Mouse (Mus musculus): Measurements from ENCODE around the gene Arih2. TPM values are rescaled to one million over a fixed set of nuclear protein-coding genes. Genes with fewer than 3 reads are reported as not detected.

Arih2 gene
- total RNA-seq, 1 experiment from 2014 or later: 169 TPM

DNA sequence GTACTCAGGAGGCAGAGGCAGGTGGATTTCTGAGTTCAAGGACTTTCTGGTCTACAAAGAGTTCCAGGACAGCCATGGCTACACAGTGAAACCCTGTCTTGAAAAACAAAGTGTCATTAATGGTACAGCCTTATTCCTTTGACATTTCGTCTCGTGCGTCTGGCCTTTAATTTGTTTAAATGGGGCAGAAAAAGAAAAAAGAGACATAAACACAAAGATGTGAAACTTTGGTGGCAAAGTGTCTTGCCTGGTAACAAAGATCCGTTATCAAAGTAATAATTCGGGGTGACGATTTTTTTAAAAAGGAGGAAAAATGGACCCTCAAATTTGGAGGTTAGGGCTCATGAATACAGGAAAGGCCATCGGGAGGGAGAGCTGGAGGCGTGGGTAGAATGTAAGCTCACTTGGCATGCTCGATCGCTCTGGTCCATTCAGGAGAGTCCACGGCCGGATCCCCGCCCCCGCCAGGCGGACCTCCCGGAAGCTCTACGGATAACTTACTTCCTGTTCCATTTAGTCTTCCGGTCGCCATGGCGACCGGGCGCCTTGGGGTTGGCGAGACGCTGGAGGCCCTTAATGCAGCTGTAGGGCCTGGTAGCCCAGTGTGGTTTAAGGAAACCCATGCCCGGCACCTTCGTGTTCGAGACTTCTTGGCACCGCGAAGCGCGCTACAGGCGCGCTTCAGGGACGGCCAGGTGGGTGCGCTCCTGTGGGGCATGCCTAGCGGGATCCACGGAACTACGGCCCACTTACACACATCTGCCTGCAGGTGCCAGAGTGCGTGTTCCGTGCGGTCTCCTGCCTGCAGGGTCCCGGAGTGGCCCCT lies 79.6 kb downstream of the Arih2 start, which contains the start of gene Dalrd3:
Dalrd3 (plus strand) TSS at position 506 of the 826 bp plus-strand sequence.
- ATAC-seq (replicated peaks; ENCODE audit: insufficient number of reproducible peaks, low FRiP score, low TSS enrichment, poor library complexity, severe bottlenecking): peak; percentile 46

DNA sequence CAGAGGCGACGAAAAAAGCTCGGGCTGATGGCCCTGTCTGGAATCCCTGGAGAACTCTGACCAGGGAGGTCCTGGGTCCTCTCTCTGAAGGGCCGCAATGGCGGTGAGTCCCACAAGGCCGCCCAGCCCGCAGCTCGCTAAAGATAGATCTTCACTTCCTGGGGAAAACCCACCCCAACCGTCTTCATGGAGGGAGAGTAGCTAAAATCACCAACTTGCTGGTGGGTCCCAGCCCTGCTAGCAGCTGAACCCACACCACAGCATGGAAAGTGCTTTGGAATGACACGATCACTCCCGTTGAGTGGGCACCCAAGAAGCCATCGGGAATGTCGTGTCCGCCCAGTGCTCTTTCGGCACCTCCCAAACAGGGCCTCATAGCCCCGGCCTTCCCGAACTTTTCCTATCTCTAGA lies 80.7 kb downstream of the Arih2 start:
- no peak for ATAC-seq (replicated peaks; ENCODE audit: insufficient number of reproducible peaks, low FRiP score, low TSS enrichment, poor library complexity, severe bottlenecking)

DNA sequence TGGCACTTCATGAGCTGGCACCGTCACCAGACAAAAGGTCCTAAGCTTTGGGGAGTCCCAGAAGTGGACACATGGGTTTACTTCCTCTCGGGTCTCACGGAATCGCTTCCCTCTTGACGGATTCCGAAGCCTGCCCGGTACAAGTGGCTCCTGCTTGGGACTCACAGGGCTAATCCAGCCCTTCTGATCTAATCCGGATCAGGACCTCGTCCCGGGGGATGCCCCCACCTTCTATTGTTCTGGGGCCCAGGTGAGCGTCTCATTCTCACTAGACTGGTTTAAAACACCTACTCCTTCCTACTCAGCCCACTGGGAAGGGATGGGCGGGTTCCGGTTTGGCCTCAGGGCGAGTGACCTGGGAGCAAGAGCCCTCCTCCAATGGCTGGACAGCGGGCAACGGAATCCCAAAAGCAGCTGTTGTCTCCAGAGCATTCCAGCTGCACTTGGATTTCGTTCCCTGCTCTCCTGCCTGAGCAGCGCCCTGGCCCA lies 81.2 kb downstream of the Arih2 start:
- ATAC-seq (replicated peaks; ENCODE audit: insufficient number of reproducible peaks, low FRiP score, low TSS enrichment, poor library complexity, severe bottlenecking): no peak

DNA sequence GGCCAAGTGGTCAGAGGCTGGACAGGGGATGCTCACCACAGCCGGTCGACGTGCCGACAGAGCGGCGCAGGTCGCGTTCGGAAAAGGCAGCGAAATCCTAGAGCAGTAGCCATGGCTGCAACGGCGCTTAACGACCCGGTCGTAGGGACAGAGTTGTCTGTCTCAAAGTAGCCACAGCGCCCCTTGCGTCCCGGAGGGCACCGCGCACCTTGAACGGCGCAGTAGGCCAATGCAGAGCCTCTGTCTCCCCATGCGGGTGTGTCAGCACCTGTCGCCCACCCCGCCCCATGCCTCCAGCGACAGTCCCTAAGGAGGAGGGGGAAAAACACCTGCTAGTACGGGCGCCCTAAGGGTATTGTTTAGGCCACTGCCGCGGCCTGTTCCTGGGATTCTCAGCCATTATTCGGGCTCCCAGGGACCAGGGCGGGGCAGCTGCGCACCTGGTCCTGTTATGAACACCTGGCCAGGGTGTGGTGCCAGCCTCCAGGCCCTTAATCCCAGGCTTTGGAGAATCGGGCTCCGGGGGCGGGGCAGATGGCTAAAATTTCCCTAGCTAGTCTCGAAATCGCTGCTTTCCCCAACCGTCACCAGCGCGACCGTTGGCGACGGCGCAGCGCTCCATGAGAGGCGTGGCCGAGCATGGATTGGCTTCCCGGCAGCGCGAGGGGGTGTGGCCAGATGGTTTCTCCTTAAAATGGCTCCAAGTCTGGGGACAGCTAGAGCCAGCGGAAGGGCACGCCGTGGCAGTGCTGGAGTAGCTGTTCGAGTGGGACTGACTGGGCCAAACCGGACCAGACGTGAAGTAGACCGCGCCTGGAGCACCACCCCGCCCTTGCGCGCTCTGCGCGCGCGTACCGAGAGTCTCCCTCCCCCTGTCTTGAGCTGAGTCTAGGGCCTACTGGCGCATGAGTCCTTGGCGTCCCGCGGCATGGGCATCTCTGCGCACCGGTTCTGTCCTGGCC lies 82.1 kb downstream of the Arih2 start, which contains the start of gene Ndufaf3:
Ndufaf3 (minus strand) TSS at position 620 of the 962 bp plus-strand sequence.
- peak; percentile 68 for ATAC-seq (replicated peaks; ENCODE audit: insufficient number of reproducible peaks, low FRiP score, low TSS enrichment, poor library complexity, severe bottlenecking)

DNA sequence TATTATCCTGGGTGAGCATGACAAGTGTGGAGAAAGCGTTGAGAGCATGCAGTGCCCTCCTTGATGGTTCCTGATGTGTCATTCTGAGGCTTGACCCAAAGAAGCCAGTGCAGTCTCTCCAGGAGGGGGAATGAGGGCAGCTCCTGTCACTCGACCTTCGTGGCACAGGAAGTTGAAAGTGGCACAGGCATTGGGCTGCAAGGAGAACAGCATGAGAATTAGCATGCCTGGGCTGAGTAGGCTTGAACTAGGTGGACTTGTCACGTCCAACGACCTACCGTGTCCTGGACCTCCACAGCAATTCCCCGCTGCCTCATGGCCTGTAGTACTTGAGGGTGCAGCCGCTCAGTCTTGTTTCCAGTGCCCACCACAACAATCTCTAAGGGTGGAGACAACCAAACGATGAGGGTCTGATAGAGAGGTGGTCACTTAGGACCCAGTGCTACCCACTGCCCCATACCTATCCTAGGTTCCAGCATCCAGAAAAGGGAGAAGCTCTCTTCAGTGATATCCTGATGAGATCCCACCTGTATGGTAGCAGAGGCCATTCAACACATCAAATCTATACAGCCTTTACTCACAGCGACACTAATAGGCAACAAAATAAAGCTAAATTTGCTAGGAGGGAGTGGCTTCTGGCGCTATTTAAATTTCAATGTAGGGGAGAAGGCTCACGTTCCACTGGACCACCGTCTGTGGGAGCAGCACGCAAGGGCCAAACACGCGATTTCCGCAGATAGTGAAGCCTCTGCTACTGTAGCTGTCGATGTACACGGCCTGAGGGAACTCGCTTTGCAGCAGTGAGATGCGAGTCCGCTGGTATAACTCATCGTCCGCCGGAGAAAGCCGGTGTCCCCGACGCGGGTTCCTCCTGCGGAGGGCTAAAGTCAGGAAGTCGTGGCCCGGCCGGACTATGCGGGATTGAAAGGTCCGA lies 83.0 kb downstream of the Arih2 start:
- ATAC-seq (replicated peaks; ENCODE audit: insufficient number of reproducible peaks, low FRiP score, low TSS enrichment, poor library complexity, severe bottlenecking): no peak

DNA sequence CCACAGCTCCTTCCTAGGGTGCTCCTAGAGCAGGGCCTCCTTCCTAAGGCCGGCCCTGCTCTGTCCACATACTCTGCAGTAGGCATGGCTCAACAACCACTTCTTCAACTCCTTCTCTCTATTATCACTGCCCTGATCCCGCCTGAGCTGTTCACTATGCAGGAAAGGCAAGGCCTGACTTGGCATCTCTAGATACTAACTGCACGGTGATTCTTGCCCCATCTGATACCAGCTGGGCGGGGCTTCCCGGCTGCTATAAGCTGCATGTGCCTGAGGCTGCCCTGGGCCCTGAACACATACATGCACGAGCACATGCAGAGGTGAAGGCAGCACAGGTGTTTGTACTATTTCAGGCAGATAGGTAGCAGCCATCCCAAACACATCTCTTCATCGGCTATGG lies 85.1 kb downstream of the Arih2 start:
- no peak for ATAC-seq (replicated peaks; ENCODE audit: insufficient number of reproducible peaks, low FRiP score, low TSS enrichment, poor library complexity, severe bottlenecking)

DNA sequence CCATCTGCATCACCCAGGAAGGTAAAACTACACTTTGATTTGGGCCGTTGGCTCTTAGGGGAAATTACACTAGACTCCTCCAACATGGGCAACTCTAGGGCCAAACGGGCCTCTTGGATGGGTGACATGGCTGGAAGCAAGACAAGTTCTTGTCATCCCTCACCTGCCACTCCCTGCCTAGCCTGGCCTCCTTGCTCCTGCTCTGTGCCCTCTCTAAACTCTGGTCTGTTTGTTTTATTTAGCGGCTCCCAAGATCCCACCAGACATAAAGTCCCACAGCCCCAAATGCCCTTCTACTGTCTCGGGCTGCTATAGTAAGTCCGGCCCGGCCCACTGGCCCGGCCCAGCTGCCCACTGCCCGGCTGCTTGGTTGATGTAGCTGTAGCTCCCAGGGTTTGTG lies 85.5 kb downstream of the Arih2 start:
- ATAC-seq (replicated peaks; ENCODE audit: insufficient number of reproducible peaks, low FRiP score, low TSS enrichment, poor library complexity, severe bottlenecking): no peak

DNA sequence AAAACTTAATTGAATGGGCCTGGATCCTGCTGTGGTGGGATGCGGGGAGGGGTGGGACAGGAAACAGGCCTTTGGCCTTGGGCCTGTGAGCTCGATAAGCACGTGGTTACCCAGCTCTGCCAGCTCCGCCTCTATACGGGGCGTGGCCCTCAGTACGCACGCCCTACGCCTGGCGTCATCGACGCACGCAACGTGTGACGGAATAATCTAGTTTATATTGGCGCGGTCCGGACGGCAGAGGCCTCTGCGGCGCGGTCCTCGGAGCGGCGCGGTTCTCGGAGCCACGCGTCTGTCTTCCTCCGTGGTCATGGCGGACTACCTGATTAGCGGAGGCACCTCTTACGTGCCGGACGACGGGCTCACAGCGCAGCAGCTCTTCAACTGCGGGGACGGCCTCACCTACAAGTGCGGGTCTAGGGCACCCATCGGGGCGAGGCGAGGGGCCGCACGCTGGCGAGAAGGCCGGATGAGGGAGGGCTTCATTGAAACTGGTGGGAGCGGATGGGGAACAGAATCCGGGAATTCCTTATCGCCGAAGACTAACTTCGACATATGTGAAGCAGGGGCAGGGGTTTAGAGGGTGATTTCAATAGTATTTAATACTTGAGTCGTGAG lies 88.9 kb downstream of the Arih2 start, which contains the start of gene Impdh2:
Impdh2 (plus strand) TSS at position 60 of the 615 bp plus-strand sequence.
- ATAC-seq (replicated peaks; ENCODE audit: insufficient number of reproducible peaks, low FRiP score, low TSS enrichment, poor library complexity, severe bottlenecking): peak; percentile 96

DNA sequence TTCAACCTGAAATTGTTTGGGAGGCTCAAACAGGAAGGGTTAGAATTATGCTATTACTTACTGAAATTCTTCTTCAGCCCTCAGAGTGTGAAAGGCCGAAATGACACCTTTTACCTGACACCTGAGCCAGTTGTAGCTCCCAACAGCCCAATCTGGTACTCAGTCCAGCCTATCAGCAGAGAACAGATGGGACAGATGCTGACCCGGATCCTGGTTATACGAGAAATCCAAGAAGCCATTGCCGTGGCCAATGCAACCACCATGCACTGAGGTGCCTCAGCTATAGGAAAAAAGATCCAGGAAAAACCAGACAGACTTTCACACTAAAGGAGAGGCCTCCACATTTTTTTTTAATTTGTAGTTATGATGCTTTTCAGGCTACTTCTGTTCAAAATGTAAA lies 90.0 kb downstream of the Arih2 start:
- ATAC-seq (replicated peaks; ENCODE audit: insufficient number of reproducible peaks, low FRiP score, low TSS enrichment, poor library complexity, severe bottlenecking): no peak

Other genes with a start within 250 kb of the Arih2 start
- not detected in 3 replicates for gene Ccdc36, start 220.9 kb downstream of the Arih2 start, total RNA-seq (2017)
- gene BC048562, start 212.9 kb downstream of the Arih2 start, total RNA-seq (2017): not detected in 3 replicates
- 12.6 to 19.5 TPM (median 14.1 TPM) in 3 replicates for gene Ccdc71, start 188.9 kb downstream of the Arih2 start, total RNA-seq (2017)
- 0.48 to 0.97 TPM in 2 of 3 replicates, not detected in the other for gene Klhdc8b, start 187.8 kb downstream of the Arih2 start, total RNA-seq (2017)
- not detected in 3 replicates for gene Lamb2, start 169.7 kb downstream of the Arih2 start, total RNA-seq (2017)
- 39.9 to 81.2 TPM (median 50.5 TPM) in 3 replicates for gene Usp19, start 158.8 kb downstream of the Arih2 start, total RNA-seq (2017)
- gene Qars, start 141.7 kb downstream of the Arih2 start, total RNA-seq (2017): 129 to 159 TPM (median 133 TPM) in 3 replicates
- 169 to 180 TPM (median 176 TPM) in 3 replicates for gene Qrich1, start 132.6 kb downstream of the Arih2 start, total RNA-seq (2017)
- gene Impdh2, start 89.1 kb downstream of the Arih2 start, total RNA-seq (2017): 62.6 to 85.5 TPM (median 75.7 TPM) in 3 replicates
- gene Ndufaf3, start 82.0 kb downstream of the Arih2 start, total RNA-seq (2017): 8.3 to 13.4 TPM (median 8.5 TPM) in 3 replicates
- 30.3 to 61.1 TPM (median 44.8 TPM) in 3 replicates for gene Dalrd3, start 79.5 kb downstream of the Arih2 start, total RNA-seq (2017)
- gene Wdr6, start 70.6 kb downstream of the Arih2 start, total RNA-seq (2017): 3.6 to 11.4 TPM (median 5.8 TPM) in 3 replicates
- 0.75 to 2.6 TPM (median 0.87 TPM) in 3 replicates for gene P4htm, start 51.7 kb downstream of the Arih2 start, total RNA-seq (2017)
- gene Slc25a20, start 12.7 kb upstream of the Arih2 start, total RNA-seq (2017): 41.3 to 54.1 TPM (median 43.3 TPM) in 3 replicates
- 13.1 to 24.5 TPM (median 23.8 TPM) in 3 replicates for gene Prkar2a, start 39.9 kb upstream of the Arih2 start, total RNA-seq (2017)
- gene Ip6k2, start 134.4 kb upstream of the Arih2 start, total RNA-seq (2017): 34.7 to 78.2 TPM (median 74.6 TPM) in 3 replicates
- gene Nckipsd, start 159.0 kb upstream of the Arih2 start, total RNA-seq (2017): 1.8 to 7.4 TPM (median 4.9 TPM) in 3 replicates
- gene Celsr3, start 176.9 kb upstream of the Arih2 start, total RNA-seq (2017): 0.48 to 2.7 TPM (median 0.68 TPM) in 3 replicates
- gene Slc26a6, start 203.9 kb upstream of the Arih2 start, total RNA-seq (2017): 6.2 to 10.0 TPM (median 8.4 TPM) in 3 replicates

All from monocyte, adult 5-6 weeks (primary cell).